ENCODE assay signal across 17 mouse cellular contexts in genomic region chr3:133384164-133384708, GRCm38 (mm10).
A peak's percentile ranks its signal among the peaks of the same experiment; 100 is the strongest.
DNase-seq lines count a peak whose midpoint lies in the region; ATAC-seq and TF ChIP-seq lines count a peak whose summit lies in the region.
"Had no signal": no experiment of that assay in that cellular context is flagged by ENCODE, and none has a peak within 500 bp of the region (broad histone marks: within the 10 kb centered on the region; RNA-seq: fewer than 3 reads in every experiment).

No protein-coding gene starts in this region.

- intact Hi-C loops in heart, postnatal 25 days (cut with DNase I) = no loop called here

- WGBS in heart, embryonic 10.5 days = 60% methylated on average over 6 of the region's 6 CpGs
- 44% methylated on average over 6 of the region's 6 CpGs for WGBS in heart, postnatal 0 days
- 84% methylated on average over 6 of the region's 6 CpGs for WGBS in midbrain, embryonic 14.5 days
- WGBS in midbrain, postnatal 0 days = 81% methylated on average over 6 of the region's 6 CpGs

- no peak for ATAC-seq in heart, postnatal 0 days (ENCODE audit: insufficient read depth, low read depth)
- ATAC-seq in midbrain, embryonic 14.5 days (ENCODE audit: low FRiP score, low TSS enrichment) = no peak
- no peak for ATAC-seq in midbrain, postnatal 0 days (ENCODE audit: low FRiP score)
- ATAC-seq: CD4-positive, CD25-positive, alpha-beta regulatory T cell, adult 4 months; forebrain, embryonic 16.5 days had no signal

- H3K27me3 ChIP-seq in heart, embryonic 10.5 days (ENCODE audit: insufficient read depth, poor library complexity, severe bottlenecking) = no peaks in the 10 kb centered on the region
- no peaks in the 10 kb centered on the region for H3K27me3 ChIP-seq in heart, postnatal 0 days (ENCODE audit: control insufficient read depth, insufficient read depth, low read length)
- H3K27me3 ChIP-seq in midbrain, embryonic 14.5 days (ENCODE audit: control insufficient read depth, insufficient read depth, low read length) = no peaks in the 10 kb centered on the region
- H3K27me3 ChIP-seq in midbrain, postnatal 0 days (ENCODE audit: insufficient read depth, low read length) = no peaks in the 10 kb centered on the region
- H3K27me3 ChIP-seq: embryonic facial prominence, embryonic 12.5 days; limb, embryonic 15.5 days had no signal

- peaks cover 4% of the 10 kb centered on the region; the same call in 1 of the 2 replicates for H3K4me1 ChIP-seq in heart, embryonic 10.5 days
- peaks cover 9% of the 10 kb centered on the region; the same call in 1 of the 2 replicates for H3K4me1 ChIP-seq in heart, postnatal 0 days (ENCODE audit: control insufficient read depth, insufficient read depth)
- H3K4me1 ChIP-seq in midbrain, embryonic 14.5 days (ENCODE audit: control insufficient read depth, insufficient read depth, low read length) = no peaks in the 10 kb centered on the region
- H3K4me1 ChIP-seq in midbrain, postnatal 0 days (ENCODE audit: insufficient read depth, low read length) = no peaks in the 10 kb centered on the region
- H3K4me1 ChIP-seq: embryonic facial prominence, embryonic 12.5 days had no signal

- TF ChIP-seq EP300 in heart, postnatal 0 days (IDR thresholded peaks at IDR 0.05; ENCODE audit: low read depth) = no peak

- H3K9me3 ChIP-seq in heart, embryonic 10.5 days = no peaks in the 10 kb centered on the region
- H3K9me3 ChIP-seq in heart, postnatal 0 days (replicated peaks; ENCODE audit: control insufficient read depth, low read length) = 0 out of 2 replicates have a peak, but pooled peaks cover under 1% of the 10 kb centered on the region
- H3K9me3 ChIP-seq in midbrain, embryonic 14.5 days (ENCODE audit: control insufficient read depth, low read length) = no peaks in the 10 kb centered on the region
- H3K9me3 ChIP-seq in midbrain, postnatal 0 days (ENCODE audit: low read length) = no peaks in the 10 kb centered on the region
- H3K9me3 ChIP-seq: embryonic facial prominence, embryonic 12.5 days; G1E; limb, embryonic 15.5 days had no signal

- no peak overlapping the region for H3K4me2 ChIP-seq in heart, postnatal 0 days (ENCODE audit: low read depth, low read length)
- no peak overlapping the region for H3K4me2 ChIP-seq in midbrain, embryonic 14.5 days (ENCODE audit: low read length)
- no peak overlapping the region for H3K4me2 ChIP-seq in midbrain, postnatal 0 days (ENCODE audit: low read depth, low read length, poor library complexity, severe bottlenecking)
- H3K4me2 ChIP-seq: embryonic facial prominence, embryonic 12.5 days; limb, embryonic 15.5 days had no signal

- peaks cover 6% of the 10 kb centered on the region for H3K36me3 ChIP-seq in heart, embryonic 10.5 days
- peaks cover 2% of the 10 kb centered on the region; the same call in 1 of the 2 replicates for H3K36me3 ChIP-seq in heart, postnatal 0 days (replicated peaks; ENCODE audit: control insufficient read depth, insufficient read depth, low read length)
- no peaks in the 10 kb centered on the region for H3K36me3 ChIP-seq in midbrain, embryonic 14.5 days (ENCODE audit: control insufficient read depth, insufficient read depth, low read length)
- H3K36me3 ChIP-seq in midbrain, postnatal 0 days (ENCODE audit: insufficient read depth, low read length) = no peaks in the 10 kb centered on the region

- no peak overlapping the region for H3K4me3 ChIP-seq in heart, embryonic 10.5 days
- no peak overlapping the region for H3K4me3 ChIP-seq in heart, postnatal 0 days (ENCODE audit: low read depth, low read length)
- no peak overlapping the region for H3K4me3 ChIP-seq in midbrain, embryonic 14.5 days (replicated peaks; ENCODE audit: low read depth, low read length)
- no peak overlapping the region for H3K4me3 ChIP-seq in midbrain, postnatal 0 days (ENCODE audit: low read depth, low read length)
- H3K4me3 ChIP-seq: embryonic facial prominence, embryonic 12.5 days; limb, embryonic 15.5 days had no signal

- TF ChIP-seq CTCF in heart, postnatal 0 days (IDR thresholded peaks at IDR 0.05; ENCODE audit: low read depth) = no peak
- TF ChIP-seq CTCF in midbrain, postnatal 0 days (IDR thresholded peaks at IDR 0.05) = no peak

- peak; percentile 32 for DNase-seq in embryo, embryonic 10 days (ENCODE audit: low spot score)
- no peak for DNase-seq in embryo, embryonic 9.5 days (ENCODE audit: extremely low spot score)
- peak; percentile 22 for DNase-seq in heart, embryonic 10.5 days (ENCODE audit: low spot score)
- no peak for DNase-seq in heart, postnatal 25 days (ENCODE audit: low spot score)
- peak; percentile 1 for DNase-seq in Muller cell, postnatal 12 days (ENCODE audit: inconsistent ontology term)
- peak; percentile 11 for DNase-seq in heart, postnatal 0 days (ENCODE audit: low spot score)
- no peak for DNase-seq in midbrain, embryonic 14.5 days
- no peak for DNase-seq in midbrain, postnatal 0 days (ENCODE audit: low spot score)
- DNase-seq: adrenal gland, adult 2 months; cerebellum, postnatal 10 days; layer of hippocampus, adult 9-11 months; right cerebral cortex, postnatal 25 days had no signal

- no peak overlapping the region for H3K9ac ChIP-seq in heart, postnatal 0 days (replicated peaks; ENCODE audit: low read depth, low read length)
- H3K9ac ChIP-seq in midbrain, embryonic 14.5 days (replicated peaks; ENCODE audit: low read length) = no peak overlapping the region
- no peak overlapping the region for H3K9ac ChIP-seq in midbrain, postnatal 0 days (replicated peaks; ENCODE audit: low read length, poor library complexity, severe bottlenecking)
- H3K9ac ChIP-seq: embryonic facial prominence, embryonic 12.5 days; limb, embryonic 15.5 days had no signal

- peak overlapping the region; percentile 10; the same call in 1 of the 2 replicates for H3K27ac ChIP-seq in heart, embryonic 10.5 days
- peak overlapping the region; percentile 13; the same call in 1 of the 2 replicates for H3K27ac ChIP-seq in heart, postnatal 0 days (ENCODE audit: low read depth)
- no peak overlapping the region for H3K27ac ChIP-seq in midbrain, embryonic 14.5 days (replicated peaks; ENCODE audit: low read depth, low read length)
- no peak overlapping the region for H3K27ac ChIP-seq in midbrain, postnatal 0 days (ENCODE audit: low read depth, low read length)
- H3K27ac ChIP-seq: embryonic facial prominence, embryonic 12.5 days; limb, embryonic 15.5 days had no signal

Comparison
In these comparisons a context has a peak if more than half of its experiments do, and no peak if none do; other contexts are left out.
1. DNase-seq: peak in embryo, embryonic 10 days (single experiment), heart, embryonic 10.5 days (single experiment), Muller cell, postnatal 12 days (single experiment) and heart, postnatal 0 days (single experiment); none in embryo, embryonic 9.5 days (single experiment), heart, postnatal 25 days (single experiment), midbrain, embryonic 14.5 days (single experiment) and midbrain, postnatal 0 days (single experiment).
2. H3K27ac ChIP-seq: peak in heart, embryonic 10.5 days (single experiment) and heart, postnatal 0 days (single experiment); none in midbrain, embryonic 14.5 days (single experiment) and midbrain, postnatal 0 days (single experiment).